Mouse (Mus musculus): ENCODE data around the gene Med8. TPM values are rescaled to one million over a fixed set of nuclear protein-coding genes. Genes with fewer than 3 reads are reported as not detected.

Med8 gene
- 10 to 100 TPM; 53.8 to 60.7 TPM for total RNA-seq (2021)
- long read RNA-seq, experiment 1, transcript Med8-201 (7 exons, 1,145 nt), result major isoform, 17 of 32 reads
- long read RNA-seq, experiment 1, transcript Med8-203 (7 exons, 1,134 nt), result minor isoform, 7 of 32 reads
- long read RNA-seq, experiment 1, partial matches to known transcripts, result 5 of 32 reads
- long read RNA-seq, experiment 1, other reads (novel, unspliced or antisense), result 3 of 32 reads
- long read RNA-seq, experiment 2, transcript Med8-201 (7 exons, 1,145 nt), result major isoform, 17 of 37 reads
- long read RNA-seq, experiment 2, partial matches to known transcripts, result 3 of 37 reads
- long read RNA-seq, experiment 2, other reads (novel, unspliced or antisense), result 13 of 37 reads

- peak; percentile 86 to 92 for DNase-seq (ENCODE audit: low spot score in 2 of 2)
Observed at GRCm38 (mm10) chr4:118409142-118409900, at the start of gene Med8, which contains the start of gene Szt2. Gene Med8, plus strand, starts transcription at chr4:118409337. Gene Szt2, minus strand, starts transcription at chr4:118409273.

GRCm38 (mm10) chr4:118359896-118360720, 49.0 kb upstream of the Med8 start:
- peak; percentile 45 to 63 for DNase-seq (ENCODE audit: low spot score in 2 of 2)

- no peak for DNase-seq (ENCODE audit: low spot score in 2 of 2)
Observed at GRCm38 (mm10) chr4:118361451-118361850, 47.7 kb upstream of the Med8 start.

GRCm38 (mm10) chr4:118362879-118363278, 46.3 kb upstream of the Med8 start:
- no peak for DNase-seq (ENCODE audit: low spot score in 2 of 2)

GRCm38 (mm10) chr4:118363985-118364384, 45.2 kb upstream of the Med8 start:
- no peak for DNase-seq (ENCODE audit: low spot score in 2 of 2)

- DNase-seq (ENCODE audit: low spot score in 2 of 2), result no peak
Observed at GRCm38 (mm10) chr4:118364641-118365040, 44.5 kb upstream of the Med8 start.

- no peak for DNase-seq (ENCODE audit: low spot score in 2 of 2)
Observed at GRCm38 (mm10) chr4:118365991-118366390, 43.1 kb upstream of the Med8 start.

GRCm38 (mm10) chr4:118367551-118367950, 41.6 kb upstream of the Med8 start:
- no peak for DNase-seq (ENCODE audit: low spot score in 2 of 2)

- DNase-seq (ENCODE audit: low spot score in 2 of 2), result no peak
Observed at GRCm38 (mm10) chr4:118368616-118369015, 40.5 kb upstream of the Med8 start.

GRCm38 (mm10) chr4:118371822-118372221, 37.3 kb upstream of the Med8 start:
- no peak for DNase-seq (ENCODE audit: low spot score in 2 of 2)

- DNase-seq (ENCODE audit: low spot score in 2 of 2), result no peak
Observed at GRCm38 (mm10) chr4:118375999-118376398, 33.1 kb upstream of the Med8 start.

GRCm38 (mm10) chr4:118383271-118383670, 25.9 kb upstream of the Med8 start:
- no peak for DNase-seq (ENCODE audit: low spot score in 2 of 2)

- no peak for DNase-seq (ENCODE audit: low spot score in 2 of 2)
Observed at GRCm38 (mm10) chr4:118387316-118387715, 21.8 kb upstream of the Med8 start.

- DNase-seq (ENCODE audit: low spot score in 2 of 2), result no peak
Observed at GRCm38 (mm10) chr4:118390146-118390545, 19.0 kb upstream of the Med8 start.

GRCm38 (mm10) chr4:118394505-118394904, 14.6 kb upstream of the Med8 start:
- DNase-seq (ENCODE audit: low spot score in 2 of 2), result no peak

GRCm38 (mm10) chr4:118395289-118395688, 13.8 kb upstream of the Med8 start:
- no peak for DNase-seq (ENCODE audit: low spot score in 2 of 2)

- no peak for DNase-seq (ENCODE audit: low spot score in 2 of 2)
Observed at GRCm38 (mm10) chr4:118396433-118396832, 12.7 kb upstream of the Med8 start.

- no peak for DNase-seq (ENCODE audit: low spot score in 2 of 2)
Observed at GRCm38 (mm10) chr4:118398400-118398799, 10.7 kb upstream of the Med8 start.

- no peak for DNase-seq (ENCODE audit: low spot score in 2 of 2)
Observed at GRCm38 (mm10) chr4:118401421-118401820, 7.7 kb upstream of the Med8 start.

GRCm38 (mm10) chr4:118401918-118402317, 7.2 kb upstream of the Med8 start:
- DNase-seq (ENCODE audit: low spot score in 2 of 2), result no peak

- DNase-seq (ENCODE audit: low spot score in 2 of 2), result no peak
Observed at GRCm38 (mm10) chr4:118402701-118403100, 6.4 kb upstream of the Med8 start.
